Mouse (Mus musculus) monocyte, adult 5-6 weeks (primary cell): Measurements from ENCODE around the gene Sergef. TPM values are rescaled to one million over a fixed set of nuclear protein-coding genes. Genes with fewer than 3 reads are reported as not detected.

Experiments used
- ATAC-seq: fragments of 153-309, 156-312 bp; replicated peaks from 2 replicates; pipeline ENCODE4 v1.8.0; 2017; ENCODE audit warnings: mild to moderate bottlenecking; ENCODE audit not compliant: low TSS enrichment, insufficient number of reproducible peaks, severe bottlenecking, poor library complexity, low FRiP score
- total RNA-seq: library from RNA; stranded (forward); fragments of 200-1000, 200-491, 200-594 nt; gene quantifications from 3 replicates; pipeline ENCODE4 v1.2.3, GENCODE M21; 2017

Gene Sergef
- total RNA-seq, 1 experiment from 2014 or later = 18.6 TPM

DNA sequence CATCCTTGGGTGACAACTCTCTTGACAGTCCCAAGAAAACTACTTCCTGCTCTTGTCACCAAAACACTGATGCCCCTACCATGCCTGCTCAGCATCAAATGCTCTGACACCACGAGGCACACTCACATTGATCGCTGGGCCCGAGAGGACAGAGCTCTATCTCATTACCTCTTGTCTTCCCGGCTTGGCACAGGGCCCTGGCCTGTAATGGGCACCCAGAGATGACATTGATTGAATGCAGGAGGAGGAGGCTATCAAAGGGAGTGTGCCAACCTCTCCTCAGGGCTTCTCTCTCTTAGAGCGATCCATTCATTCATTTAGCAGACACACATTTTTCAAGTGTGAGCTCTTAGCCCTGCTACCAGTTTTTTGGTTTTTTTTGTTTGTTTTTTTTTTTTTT is 164.1 kb downstream of the Sergef start:
- no peak for ATAC-seq

DNA sequence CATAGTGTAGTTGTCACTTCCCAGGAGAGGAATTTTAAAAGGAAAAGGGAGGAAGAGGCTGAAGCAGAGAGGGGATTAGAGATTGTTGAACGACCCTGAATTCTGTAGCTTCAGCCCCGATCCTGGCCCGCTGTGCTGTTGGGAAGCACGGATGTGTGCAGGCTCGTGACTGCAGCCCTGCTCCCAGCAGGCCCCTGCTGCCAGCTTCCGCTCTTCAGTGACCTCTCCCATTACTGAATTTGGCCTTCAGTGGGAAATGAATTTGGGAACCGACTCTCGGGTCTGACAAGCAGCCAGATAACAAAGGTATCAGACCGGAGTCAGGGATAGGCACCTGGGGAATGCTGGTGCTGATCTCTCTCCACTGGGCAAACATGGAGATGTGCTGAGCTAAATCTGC is 166.5 kb downstream of the Sergef start:
- no peak for ATAC-seq

DNA sequence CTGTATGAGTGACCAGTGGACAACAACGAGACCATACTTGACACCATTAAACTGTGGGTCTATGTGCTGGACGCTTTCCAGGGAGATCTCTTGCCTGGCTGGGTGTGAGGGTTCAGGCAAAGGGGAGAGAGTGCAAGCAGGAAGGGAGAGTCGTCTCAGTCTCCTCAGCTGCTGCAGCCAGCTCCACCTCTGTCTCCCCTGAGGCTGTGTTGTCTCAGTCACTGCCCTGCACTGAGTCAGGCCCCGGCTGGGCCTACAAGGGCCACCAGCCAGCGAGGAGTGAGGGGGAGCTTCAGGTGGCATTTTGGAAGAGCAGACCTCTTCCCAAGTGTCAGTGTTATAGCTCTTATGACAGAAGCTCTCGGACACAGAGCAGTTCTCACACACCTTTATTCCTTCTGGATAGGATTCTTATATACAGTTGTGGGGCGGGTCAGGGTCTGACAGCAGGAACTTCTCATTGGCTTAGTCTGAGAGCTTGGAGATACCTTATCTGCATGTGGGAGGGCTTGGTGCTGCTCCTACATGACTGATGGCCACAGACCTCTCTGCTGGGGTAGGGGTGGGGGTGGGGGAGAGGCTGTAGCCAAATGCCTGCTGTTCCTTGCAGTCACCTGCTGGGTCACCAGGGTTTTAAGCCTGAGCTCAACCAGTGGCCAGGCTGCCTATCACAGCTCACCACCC is 168.4 kb downstream of the Sergef start:
- no peak for ATAC-seq

DNA sequence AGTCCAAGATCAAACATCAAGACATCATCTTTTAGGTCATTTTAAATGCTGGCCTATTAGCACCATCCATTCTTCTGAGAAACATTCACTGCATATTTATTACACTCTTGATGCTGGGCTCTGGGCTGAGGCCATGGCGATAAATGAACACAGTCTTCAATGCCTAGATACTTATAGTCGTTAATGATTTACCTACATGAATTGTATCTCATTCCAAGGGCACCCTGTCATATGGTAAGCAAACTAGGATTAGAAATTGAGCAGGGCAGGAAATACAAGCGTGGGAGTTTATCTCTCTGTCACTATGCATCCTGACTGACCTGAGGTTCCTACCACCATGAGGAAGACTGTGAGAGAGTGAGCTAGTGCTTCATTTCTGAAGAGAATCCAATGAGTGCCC is 170.1 kb downstream of the Sergef start:
- ATAC-seq = no peak

DNA sequence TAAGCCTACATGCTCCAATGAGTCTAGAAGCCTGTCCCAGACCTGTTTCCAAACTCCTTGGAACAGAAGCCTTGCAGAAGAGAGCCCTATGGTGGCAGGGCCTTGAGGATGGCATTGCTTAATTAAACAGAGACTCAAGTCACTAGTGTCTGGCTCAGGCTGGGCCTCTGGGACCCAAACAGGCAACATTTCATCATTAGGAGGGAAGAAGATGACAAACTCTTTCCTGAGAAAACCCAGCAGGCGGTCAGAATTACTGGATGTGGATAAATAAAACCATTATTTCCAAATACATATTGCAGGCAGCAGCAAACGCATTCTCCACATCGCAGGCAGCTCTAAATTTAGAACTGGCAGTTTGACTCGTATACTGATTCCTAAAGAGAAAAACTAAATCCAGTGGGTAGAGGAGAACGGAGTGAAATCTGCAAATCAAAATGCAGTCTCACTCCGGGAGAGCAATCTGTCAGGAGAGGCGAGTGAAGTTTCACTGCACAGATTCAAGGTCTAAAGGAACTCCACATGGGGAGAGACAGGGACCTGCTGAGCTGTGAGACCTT is 173.1 kb downstream of the Sergef start:
- ATAC-seq = no peak

DNA sequence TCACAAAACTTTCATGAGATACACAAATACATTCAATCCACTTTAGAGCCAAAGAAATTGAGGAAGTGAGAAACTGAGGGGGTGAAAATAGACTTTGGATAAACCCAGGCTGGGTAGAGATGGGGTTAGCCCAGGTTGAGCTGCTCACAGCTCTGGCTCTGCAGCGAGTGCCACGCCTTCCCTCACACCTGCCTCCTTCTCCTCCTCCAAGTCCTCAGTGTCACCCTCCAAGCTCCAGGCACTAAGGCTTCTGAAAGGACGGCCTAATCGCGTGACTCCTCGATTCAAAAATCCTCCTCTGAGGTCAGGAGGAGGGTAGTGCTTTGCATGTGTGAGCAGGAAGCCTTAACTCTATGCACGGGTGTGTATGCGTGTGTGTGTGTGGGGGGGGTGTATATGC is 176.5 kb downstream of the Sergef start:
- ATAC-seq = no peak

DNA sequence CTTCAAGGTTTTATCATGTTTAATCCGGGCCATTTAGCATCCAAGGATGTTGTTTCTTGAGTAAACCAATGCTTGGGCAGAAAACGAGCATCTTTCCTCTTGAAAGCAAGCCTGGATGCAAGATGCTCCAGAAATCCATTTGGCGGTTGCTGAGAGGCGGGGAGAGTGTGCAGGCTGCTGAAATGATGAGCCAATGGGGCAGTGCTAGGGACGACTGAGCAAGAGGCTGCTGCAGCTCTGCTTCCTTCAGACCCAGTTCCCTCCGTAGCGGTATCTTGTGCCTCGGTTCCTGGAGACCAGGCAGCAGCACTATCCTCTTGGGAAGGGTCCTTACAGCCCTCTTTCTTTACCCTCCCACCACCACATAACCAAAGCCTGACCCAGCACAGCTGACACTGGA is 177.3 kb downstream of the Sergef start:
- no peak for ATAC-seq

DNA sequence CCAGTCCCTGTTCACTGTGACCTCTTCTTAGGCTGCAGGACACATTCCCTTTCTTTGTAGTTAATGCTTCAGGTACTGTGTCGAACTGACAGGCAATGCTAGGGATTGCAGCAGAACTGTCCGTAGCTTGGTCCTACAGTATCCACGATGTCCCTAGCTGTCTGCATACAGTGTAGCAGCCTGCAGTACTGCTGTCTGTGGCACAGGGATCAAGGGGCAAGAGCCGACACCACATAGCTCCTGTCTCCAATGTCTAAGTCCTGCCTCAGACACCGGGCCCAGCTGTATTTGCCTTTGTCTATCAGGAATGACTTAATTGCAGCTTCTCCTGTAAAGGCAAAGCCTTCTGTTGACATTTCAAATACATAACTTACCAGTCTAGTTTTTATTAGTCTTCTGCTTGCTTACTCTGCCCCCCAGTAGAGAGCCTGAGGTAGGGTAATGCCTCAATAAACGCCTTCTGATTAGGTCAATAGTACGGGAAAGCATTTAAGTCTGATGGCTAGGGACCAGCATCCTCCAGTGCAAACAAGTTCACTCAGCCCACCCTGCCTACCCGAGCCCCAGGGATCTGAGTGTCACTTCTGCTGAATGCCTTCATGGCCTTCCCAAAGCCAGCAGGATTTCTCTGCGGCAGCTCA is 179.9 kb downstream of the Sergef start:
- no peak for ATAC-seq

DNA sequence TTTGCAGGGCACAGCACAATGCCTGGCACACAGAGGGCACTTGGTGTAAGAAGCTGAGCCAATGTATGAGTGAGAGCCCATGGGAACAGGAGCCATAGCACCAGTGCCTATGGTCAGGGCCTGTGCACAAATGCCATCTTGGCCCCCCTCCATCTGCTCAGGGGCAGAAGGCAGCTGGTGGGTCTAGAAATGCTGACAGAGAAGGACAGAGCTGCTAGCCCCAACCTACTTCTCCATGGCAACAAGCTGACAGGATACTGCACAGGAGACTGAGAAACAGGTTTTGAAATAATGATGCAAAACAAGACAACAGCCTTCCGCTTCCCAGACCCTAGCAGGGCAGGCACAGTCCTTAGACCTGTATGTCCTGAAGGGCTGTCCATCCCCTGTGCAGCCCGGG is 180.4 kb downstream of the Sergef start:
- ATAC-seq = no peak

DNA sequence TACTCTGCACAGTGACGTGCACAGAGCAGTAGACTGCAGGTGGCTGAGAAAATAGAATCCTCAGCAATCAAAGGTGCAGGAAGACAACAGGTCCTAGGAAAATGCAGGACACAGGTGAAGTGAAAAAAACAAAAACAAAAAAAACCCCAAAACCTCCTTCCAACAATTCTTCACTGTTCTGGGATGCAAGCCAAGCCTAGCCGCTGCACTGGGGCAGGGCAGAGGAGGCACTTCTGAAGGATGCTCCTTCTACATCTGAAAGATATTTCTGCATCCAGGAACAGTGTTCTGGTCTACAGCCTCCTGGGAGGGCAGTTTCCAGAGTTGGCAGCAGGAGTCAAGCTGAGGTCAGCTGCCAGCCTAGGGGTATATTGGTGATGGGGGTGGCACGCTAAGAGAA is 181.7 kb downstream of the Sergef start:
- ATAC-seq = no peak

DNA sequence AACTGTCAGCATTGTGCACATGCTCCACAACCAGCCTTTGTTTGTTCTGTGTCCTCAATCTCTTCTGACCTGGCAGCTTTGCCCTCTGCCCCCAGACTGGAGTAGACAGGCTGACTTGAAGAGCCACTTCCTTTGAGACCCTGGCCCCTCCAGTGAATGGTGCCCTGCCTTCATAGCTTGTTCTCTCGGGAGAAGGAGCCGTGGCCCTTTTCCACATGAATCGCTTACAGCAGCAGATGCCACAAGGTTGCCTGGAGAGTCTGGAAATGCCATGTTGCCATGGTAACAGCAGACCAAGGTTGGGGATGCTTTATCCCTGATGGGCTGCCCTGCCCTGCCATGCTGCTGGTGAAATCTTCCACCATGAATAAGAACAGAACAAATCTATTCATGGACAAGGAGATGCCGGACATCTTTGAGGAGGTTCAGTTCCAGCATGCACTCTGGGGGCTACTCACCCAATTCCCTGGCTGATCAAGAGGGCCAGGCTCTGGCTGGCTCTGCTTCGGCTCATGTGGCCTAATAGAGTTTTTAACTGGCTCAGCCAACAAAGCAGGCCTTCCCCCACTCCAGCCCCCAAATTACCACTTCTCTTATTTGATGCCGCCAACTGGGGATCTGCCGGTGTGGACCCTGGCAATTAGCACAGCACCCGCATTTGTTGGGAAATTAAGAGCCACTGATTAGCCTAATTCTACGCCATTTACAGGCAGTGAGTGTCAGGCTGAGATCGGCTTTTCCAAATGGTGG is 185.5 kb downstream of the Sergef start:
- ATAC-seq = no peak

DNA sequence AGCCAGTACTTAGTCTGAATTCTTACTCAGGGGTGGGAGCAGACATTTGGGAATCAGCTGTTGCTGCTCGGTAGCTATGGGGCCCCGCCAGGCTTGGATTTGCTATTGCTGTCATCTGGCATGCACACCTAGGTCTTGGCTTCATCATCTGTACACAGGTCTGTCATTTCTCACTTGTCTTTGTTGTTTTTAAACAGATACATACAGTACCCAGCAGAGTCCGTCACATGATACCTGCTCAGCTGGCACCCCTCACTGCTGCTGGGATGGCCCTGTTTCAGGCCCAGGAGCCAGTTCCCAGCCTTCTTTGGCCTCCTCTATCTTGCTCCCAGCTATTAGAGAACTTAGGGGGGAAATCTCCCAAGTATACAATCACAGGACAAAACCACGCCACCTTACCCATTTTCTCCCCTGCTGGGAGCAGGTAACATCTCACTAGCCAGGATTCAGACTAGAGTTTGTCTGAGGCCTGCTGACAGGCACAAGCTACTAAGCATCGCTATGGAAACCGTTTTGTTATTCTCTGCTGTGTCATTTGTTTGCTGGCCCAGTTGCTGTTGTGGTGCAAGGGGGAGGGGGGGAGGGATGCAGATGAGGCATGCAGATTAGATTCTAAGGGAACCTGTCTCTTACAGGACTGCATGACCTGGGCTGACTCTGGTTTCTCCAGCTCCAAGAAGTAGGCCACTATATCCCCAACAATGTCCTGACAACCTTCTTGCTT is 190.5 kb downstream of the Sergef start:
- no peak for ATAC-seq

DNA sequence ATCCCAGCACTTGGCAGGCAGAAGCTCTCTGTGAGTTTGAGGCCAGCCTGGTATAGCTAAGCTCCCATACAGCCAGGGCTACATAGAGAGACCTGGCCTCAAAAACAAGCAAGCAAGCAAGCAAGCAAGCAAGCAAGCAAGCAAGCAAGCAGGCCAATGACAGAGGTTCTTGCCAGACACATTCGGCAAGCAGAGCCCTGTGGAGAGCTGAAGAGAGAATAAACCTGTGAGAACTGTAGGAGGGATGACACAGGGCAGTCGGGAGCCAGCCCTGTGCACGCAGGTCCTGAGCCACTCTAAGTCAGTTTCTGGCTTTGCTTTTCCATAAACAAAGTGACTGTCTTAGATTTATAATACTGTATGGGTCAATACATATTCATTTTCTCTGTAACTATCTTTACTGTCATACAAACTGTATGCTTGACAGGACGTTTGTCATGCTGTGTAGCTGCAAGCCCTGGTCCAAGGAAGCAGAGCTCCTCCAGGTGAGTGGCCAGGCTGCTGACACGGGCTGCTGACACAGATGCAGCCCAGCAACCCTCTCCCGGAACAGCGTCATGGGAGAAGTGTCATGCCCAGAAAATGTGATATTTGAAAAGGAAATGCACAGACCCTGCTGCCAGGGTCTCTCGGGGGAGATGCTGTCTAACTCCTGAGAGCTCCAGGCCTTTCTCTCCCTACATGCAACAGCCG is 192.0 kb downstream of the Sergef start:
- no peak for ATAC-seq

DNA sequence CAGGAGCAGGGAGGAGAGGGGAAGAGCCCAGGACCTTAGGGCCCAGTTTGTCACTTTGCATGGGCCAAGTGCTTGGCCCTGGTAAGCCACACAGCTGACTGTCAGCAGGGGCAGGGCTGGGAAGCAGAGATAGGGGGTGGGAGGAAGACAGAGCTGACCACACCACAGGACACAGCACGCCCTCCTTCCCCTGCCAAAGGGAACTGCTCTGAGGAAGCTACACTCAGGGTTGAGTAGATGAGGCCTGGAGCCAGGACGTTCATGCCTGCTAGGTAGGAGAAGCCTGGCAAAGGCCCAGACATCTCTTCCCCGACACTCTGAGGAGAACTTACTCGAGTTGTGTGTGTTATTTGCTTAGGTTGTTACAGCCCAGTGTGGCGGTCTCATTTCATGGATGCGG is 193.7 kb downstream of the Sergef start:
- no peak for ATAC-seq

DNA sequence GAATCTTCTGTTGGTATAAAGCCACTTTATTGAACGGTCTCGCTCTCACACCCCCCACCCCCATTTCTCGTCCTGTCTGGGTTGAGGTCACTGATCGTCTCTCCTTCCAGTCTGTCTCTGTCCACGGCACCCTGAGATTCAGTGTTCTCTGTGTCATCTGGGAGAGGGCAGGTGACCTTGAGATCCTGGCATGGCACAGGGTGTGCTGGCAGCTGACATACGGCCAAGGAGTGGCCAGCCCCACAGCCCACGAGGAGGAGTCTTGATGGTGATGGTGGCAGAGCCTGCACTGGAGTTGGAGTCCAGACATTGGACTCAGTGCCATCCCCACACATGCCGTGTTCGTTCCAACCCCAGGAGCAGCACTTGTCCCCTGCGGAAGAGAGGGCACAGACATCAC is 196.4 kb downstream of the Sergef start:
- ATAC-seq = no peak

DNA sequence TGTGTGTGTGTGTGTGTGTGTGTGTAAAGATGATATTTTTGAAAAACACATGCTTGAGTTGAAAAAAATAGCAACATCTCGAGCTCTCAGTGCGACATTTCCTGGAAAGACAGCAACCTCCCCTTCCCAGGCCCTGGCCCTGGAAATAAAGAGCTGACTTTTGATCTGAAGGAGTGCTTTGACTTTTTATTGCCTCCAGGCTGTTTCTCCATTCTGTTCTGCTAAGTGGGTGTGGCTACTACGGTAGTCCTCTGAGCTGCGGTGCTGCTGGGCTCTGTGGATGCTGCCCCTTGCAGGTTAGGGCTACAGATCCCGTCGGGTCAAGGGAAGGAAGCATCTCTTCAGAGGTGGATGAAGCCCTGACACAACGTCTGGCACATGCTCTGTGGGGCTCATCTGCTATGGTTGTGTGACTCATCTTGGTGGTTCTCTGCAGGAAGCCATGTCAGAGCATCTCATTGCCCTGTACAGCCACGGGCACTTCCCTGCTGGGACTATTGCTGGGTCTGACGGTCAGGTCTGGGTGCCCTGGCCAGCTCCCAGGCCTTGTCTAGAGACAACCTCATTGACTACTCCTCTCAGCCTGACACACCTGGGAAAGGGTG is 201.0 kb downstream of the Sergef start:
- no peak for ATAC-seq

DNA sequence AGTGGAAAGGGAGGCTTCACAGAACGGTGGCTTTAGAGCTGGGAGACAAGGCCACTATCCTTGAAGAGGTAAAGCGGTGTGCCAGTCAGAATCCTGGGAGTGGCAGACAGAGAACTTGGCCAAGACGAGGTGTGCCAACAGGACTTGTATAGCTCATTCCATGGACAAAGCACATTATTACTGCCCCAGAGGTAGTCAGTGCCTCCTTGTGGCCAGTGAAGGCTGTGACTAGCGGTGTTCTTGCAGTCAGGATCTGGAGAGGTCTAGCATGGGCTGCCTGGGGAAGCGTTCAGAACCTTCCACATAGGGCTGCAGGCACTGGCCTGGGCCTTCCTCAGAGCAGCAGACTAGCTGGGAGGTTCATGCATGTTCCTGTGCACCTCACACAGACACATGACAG is 203.8 kb downstream of the Sergef start:
- no peak for ATAC-seq

DNA sequence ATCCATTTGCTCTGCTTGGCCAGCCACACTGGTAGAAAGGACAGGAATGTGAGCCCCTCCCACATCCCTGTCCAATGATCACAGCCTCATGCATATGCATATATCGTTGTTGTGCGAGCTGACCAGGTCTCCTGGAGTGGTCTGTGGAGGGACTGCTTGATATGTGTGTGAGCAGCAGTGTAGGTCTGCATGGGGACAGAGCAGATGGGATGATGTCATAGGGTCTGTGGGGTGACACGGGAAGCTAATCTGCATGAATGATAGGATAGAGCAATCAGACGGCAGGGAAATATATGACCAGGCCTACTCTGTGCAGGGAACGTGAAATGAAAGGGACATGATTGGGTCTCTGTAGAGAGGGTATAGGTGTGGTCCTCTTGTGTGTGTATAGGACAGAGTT is 205.7 kb downstream of the Sergef start:
- no peak for ATAC-seq
